8 mouse cellular contexts compared by ENCODE assay signal in the genomic region with DNA sequence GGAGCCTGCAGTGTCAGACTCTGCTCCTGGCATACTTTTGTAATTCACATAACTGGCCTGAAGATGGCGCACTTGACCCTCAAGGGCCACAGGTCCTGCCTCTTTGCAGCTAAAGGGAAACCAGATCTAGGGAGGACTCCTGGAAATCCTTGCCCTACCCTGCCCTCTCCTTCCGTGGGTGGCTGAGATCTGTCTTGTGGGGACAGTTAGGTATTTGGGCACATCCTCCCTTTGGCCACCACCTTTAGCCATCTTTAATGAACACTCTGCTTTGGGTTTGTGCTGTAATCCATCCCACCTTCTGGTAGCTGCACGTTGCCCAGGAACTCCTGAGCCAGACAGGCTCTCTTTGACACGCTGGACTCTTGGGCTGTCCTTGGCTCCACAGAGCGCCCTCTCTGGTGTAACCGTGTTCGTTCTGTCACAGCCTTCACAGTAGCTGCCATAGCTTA. TPM values are rescaled to one million over a fixed set of nuclear protein-coding genes. Genes with fewer than 3 reads are reported as not detected.
DNase-seq lines count a peak whose midpoint lies in the region; ATAC-seq lines count a peak whose summit lies in the region.

No protein-coding gene starts in this region.

- intact Hi-C loops in left cerebral cortex, postnatal 36 days (cut with DNase I), result loop anchor here (2.0 to 5.0 kb wide), 3 partner anchors 81 to 300 kb away; no protein-coding TSS in a partner anchor

- no peak overlapping the region for H3K9ac ChIP-seq in midbrain, embryonic 14.5 days (replicated peaks; ENCODE audit: low read length)
- H3K9ac ChIP-seq in midbrain, embryonic 16.5 days (ENCODE audit: low read depth, low read length), result no peak overlapping the region
- no peak overlapping the region for H3K9ac ChIP-seq in embryonic facial prominence, embryonic 14.5 days (ENCODE audit: low read depth, low read length)
- no peak overlapping the region for H3K9ac ChIP-seq in hindbrain, embryonic 14.5 days

- ATAC-seq in midbrain, embryonic 14.5 days (ENCODE audit: low FRiP score, low TSS enrichment), result no peak
- no peak for ATAC-seq in midbrain, embryonic 16.5 days
- no peak for ATAC-seq in embryonic facial prominence, embryonic 14.5 days (ENCODE audit: low read depth)
- ATAC-seq in hindbrain, embryonic 14.5 days (ENCODE audit: low FRiP score), result no peak
- peak; percentile 64 for ATAC-seq in monocyte, adult 5-6 weeks (replicated peaks; ENCODE audit: insufficient number of reproducible peaks, low FRiP score, low TSS enrichment, poor library complexity, severe bottlenecking)

- H3K27me3 ChIP-seq in midbrain, embryonic 14.5 days (ENCODE audit: control insufficient read depth, insufficient read depth, low read length), result no peaks in the 10 kb centered on the region
- no peaks in the 10 kb centered on the region for H3K27me3 ChIP-seq in midbrain, embryonic 16.5 days (ENCODE audit: control insufficient read depth, insufficient read depth, low read depth, low read length)
- no peaks in the 10 kb centered on the region for H3K27me3 ChIP-seq in embryonic facial prominence, embryonic 14.5 days (replicated peaks; ENCODE audit: control insufficient read depth, insufficient read depth, low read length)
- no peaks in the 10 kb centered on the region for H3K27me3 ChIP-seq in hindbrain, embryonic 14.5 days (ENCODE audit: control insufficient read depth, insufficient read depth, low read length)

- peaks cover 12% of the 10 kb centered on the region; the same call in 1 of the 2 replicates for H3K4me1 ChIP-seq in midbrain, embryonic 14.5 days (ENCODE audit: control insufficient read depth, insufficient read depth, low read length)
- H3K4me1 ChIP-seq in midbrain, embryonic 16.5 days (ENCODE audit: control insufficient read depth, insufficient read depth, low read length), result peaks cover 14% of the 10 kb centered on the region
- H3K4me1 ChIP-seq in embryonic facial prominence, embryonic 14.5 days (ENCODE audit: control insufficient read depth, insufficient read depth, low read length), result peaks cover 5% of the 10 kb centered on the region; the same call in 1 of the 2 replicates
- peaks cover 12% of the 10 kb centered on the region for H3K4me1 ChIP-seq in hindbrain, embryonic 14.5 days (replicated peaks; ENCODE audit: control insufficient read depth, insufficient read depth, low read length)

- H3K4me3 ChIP-seq in midbrain, embryonic 14.5 days (replicated peaks; ENCODE audit: low read depth, low read length), result no peak overlapping the region
- H3K4me3 ChIP-seq in midbrain, embryonic 16.5 days (ENCODE audit: low read depth, low read length), result no peak overlapping the region
- no peak overlapping the region for H3K4me3 ChIP-seq in embryonic facial prominence, embryonic 14.5 days (ENCODE audit: low read depth, low read length)
- no peak overlapping the region for H3K4me3 ChIP-seq in hindbrain, embryonic 14.5 days (replicated peaks; ENCODE audit: low read length)

- WGBS in midbrain, embryonic 14.5 days, result 1% methylated on average over 7 of the region's 7 CpGs
- 1% methylated on average over 7 of the region's 7 CpGs for WGBS in midbrain, embryonic 16.5 days
- 2% methylated on average over 7 of the region's 7 CpGs for WGBS in embryonic facial prominence, embryonic 14.5 days
- WGBS in hindbrain, embryonic 14.5 days, result under 1% methylated on average over 7 of the region's 7 CpGs

- H3K4me2 ChIP-seq in midbrain, embryonic 14.5 days (ENCODE audit: low read length), result no peak overlapping the region
- no peak overlapping the region for H3K4me2 ChIP-seq in midbrain, embryonic 16.5 days (ENCODE audit: low read length)
- H3K4me2 ChIP-seq in embryonic facial prominence, embryonic 14.5 days (ENCODE audit: low read depth, low read length), result no peak overlapping the region
- no peak overlapping the region for H3K4me2 ChIP-seq in hindbrain, embryonic 14.5 days (replicated peaks)

- no peaks in the 10 kb centered on the region for H3K36me3 ChIP-seq in midbrain, embryonic 14.5 days (ENCODE audit: control insufficient read depth, insufficient read depth, low read length)
- no peaks in the 10 kb centered on the region for H3K36me3 ChIP-seq in midbrain, embryonic 16.5 days (ENCODE audit: control insufficient read depth, insufficient read depth, low read length)
- no peaks in the 10 kb centered on the region for H3K36me3 ChIP-seq in embryonic facial prominence, embryonic 14.5 days (ENCODE audit: control insufficient read depth, insufficient read depth, low read length)
- no peaks in the 10 kb centered on the region for H3K36me3 ChIP-seq in hindbrain, embryonic 14.5 days (replicated peaks; ENCODE audit: control insufficient read depth, insufficient read depth)

- H3K9me3 ChIP-seq in midbrain, embryonic 14.5 days (ENCODE audit: control insufficient read depth, low read length), result no peaks in the 10 kb centered on the region
- H3K9me3 ChIP-seq in midbrain, embryonic 16.5 days (replicated peaks; ENCODE audit: control insufficient read depth, low read length, poor library complexity, severe bottlenecking), result no peaks in the 10 kb centered on the region
- H3K9me3 ChIP-seq in embryonic facial prominence, embryonic 14.5 days (ENCODE audit: control insufficient read depth, low read length), result no peaks in the 10 kb centered on the region
- no peaks in the 10 kb centered on the region for H3K9me3 ChIP-seq in hindbrain, embryonic 14.5 days (ENCODE audit: control insufficient read depth, low read length)

- H3K27ac ChIP-seq in midbrain, embryonic 14.5 days (replicated peaks; ENCODE audit: low read depth, low read length), result no peak overlapping the region
- H3K27ac ChIP-seq in midbrain, embryonic 16.5 days (ENCODE audit: low read length), result no peak overlapping the region
- H3K27ac ChIP-seq in embryonic facial prominence, embryonic 14.5 days (replicated peaks; ENCODE audit: low read depth, low read length), result no peak overlapping the region
- no peak overlapping the region for H3K27ac ChIP-seq in hindbrain, embryonic 14.5 days

- DNase-seq in midbrain, embryonic 14.5 days, result peak; percentile 82
- peak; percentile 58 for DNase-seq in adrenal gland, postnatal 25 days
- DNase-seq in embryonic facial prominence, embryonic 14.5 days (ENCODE audit: low spot score), result peak; percentile 70
- DNase-seq in hindbrain, embryonic 14.5 days (ENCODE audit: low spot score), result peak; percentile 77
- DNase-seq in left cerebral cortex, postnatal 36 days (ENCODE audit: low spot score in 2 of 2), result peak; percentile 49 to 63
- DNase-seq in testis, postnatal 10 days (ENCODE audit: low spot score), result peak; percentile 76

RNA-seq across cellular contexts. Expression of gene Slc4a8, which starts 4.0 kb away (rescaled TPM):
- 24.2 and 32.3 TPM in 2 replicates for polyA plus RNA-seq in midbrain, embryonic 14.5 days (2014; fragmentation: Nextera tagmentation; extraction: Ambion mirVana)
- 30.5 and 31.1 TPM in 2 replicates for polyA plus RNA-seq in midbrain, embryonic 16.5 days (2015; fragmentation: Nextera tagmentation; extraction: Ambion mirVana)
- total RNA-seq in adrenal gland, postnatal 25 days (2021), result 4.9 and 6.3 TPM in 2 replicates
- polyA plus RNA-seq in embryonic facial prominence, embryonic 14.5 days (2014; fragmentation: Nextera tagmentation; extraction: Ambion mirVana), result 3.1 and 4.3 TPM in 2 replicates
- 23.6 and 24.0 TPM in 2 replicates for polyA plus RNA-seq in hindbrain, embryonic 14.5 days (2014; fragmentation: Nextera tagmentation; extraction: Ambion mirVana)
- 10 to 100 TPM; 66.2 to 80.7 TPM for total RNA-seq in left cerebral cortex, postnatal 36 days (2021)
- 0.11 to 3.9 TPM (median 2.0 TPM) in 3 replicates for total RNA-seq in monocyte, adult 5-6 weeks (2017)

RNA-seq across cellular contexts. Expression of gene Galnt6, which starts 28.4 kb away (rescaled TPM):
- 0.14 TPM in 1 of 2 replicates, not detected in the other for polyA plus RNA-seq in midbrain, embryonic 14.5 days (2014; fragmentation: Nextera tagmentation; extraction: Ambion mirVana)
- polyA plus RNA-seq in midbrain, embryonic 16.5 days (2015; fragmentation: Nextera tagmentation; extraction: Ambion mirVana), result 0.19 and 0.24 TPM in 2 replicates
- total RNA-seq in adrenal gland, postnatal 25 days (2021), result 3.8 and 6.3 TPM in 2 replicates
- polyA plus RNA-seq in embryonic facial prominence, embryonic 14.5 days (2014; fragmentation: Nextera tagmentation; extraction: Ambion mirVana), result 1.5 and 2.1 TPM in 2 replicates
- polyA plus RNA-seq in hindbrain, embryonic 14.5 days (2014; fragmentation: Nextera tagmentation; extraction: Ambion mirVana), result 0.16 TPM in 2 replicates
- total RNA-seq in left cerebral cortex, postnatal 36 days (2021), result 1 to 10 TPM; 3.7 to 7.7 TPM
- total RNA-seq in monocyte, adult 5-6 weeks (2017), result 43.8 to 60.6 TPM (median 51.3 TPM) in 3 replicates
